Mouse (Mus musculus): ENCODE data around the gene Cdcp1.

Cdcp1 gene

DNA sequence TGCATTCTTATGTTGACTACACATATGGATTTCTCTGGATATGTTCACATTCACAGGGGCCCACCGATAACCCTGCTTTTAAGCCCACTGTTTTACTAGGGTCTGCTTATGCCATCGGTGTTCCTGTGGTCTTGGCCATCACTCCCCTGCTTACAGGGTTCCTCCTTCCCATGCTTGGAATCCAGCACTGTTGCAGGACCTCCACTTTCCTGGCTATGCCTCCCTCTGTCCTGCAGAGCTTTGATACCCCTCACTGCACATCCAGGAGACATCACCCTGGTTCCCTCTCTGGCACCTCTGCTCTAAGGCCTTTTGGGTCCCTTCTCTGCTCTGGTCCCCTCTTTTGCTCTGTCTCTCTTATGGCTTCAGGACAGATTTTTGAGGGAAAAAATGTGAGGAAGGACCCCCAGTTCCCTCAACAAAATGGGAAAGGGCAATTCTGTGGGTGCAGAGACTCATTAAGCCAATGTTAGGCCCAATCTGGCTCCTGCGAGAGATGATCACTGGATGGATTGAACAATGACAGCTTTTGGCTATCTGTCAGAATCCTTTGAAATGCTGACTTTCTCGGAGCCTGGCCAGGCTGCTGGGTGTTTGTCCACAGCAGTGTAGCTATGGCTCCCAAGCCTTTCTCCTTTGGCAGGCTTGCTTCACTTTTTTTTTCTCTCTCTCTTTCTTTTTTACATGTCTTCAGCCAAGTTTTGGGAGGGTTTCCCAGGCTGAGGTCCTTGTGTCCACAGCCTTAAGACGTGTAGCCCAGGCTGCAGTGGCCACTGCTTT lies 65.4 kb downstream of the Cdcp1 start, which contains the start of gene Clec3b:
TSS of gene Clec3b (plus strand) at position 706 of the 780 bp plus-strand sequence.
- no peak for DNase-seq

- no peak for DNase-seq
These were observed 67.4 kb downstream of the Cdcp1 start for GRCm38 (mm10) chr9:123148430-123148829.

- DNase-seq, result no peak
These were observed 75.8 kb downstream of the Cdcp1 start for GRCm38 (mm10) chr9:123139887-123140614.

- DNase-seq, result no peak
These were observed 76.9 kb downstream of the Cdcp1 start for GRCm38 (mm10) chr9:123138891-123139474.

DNA sequence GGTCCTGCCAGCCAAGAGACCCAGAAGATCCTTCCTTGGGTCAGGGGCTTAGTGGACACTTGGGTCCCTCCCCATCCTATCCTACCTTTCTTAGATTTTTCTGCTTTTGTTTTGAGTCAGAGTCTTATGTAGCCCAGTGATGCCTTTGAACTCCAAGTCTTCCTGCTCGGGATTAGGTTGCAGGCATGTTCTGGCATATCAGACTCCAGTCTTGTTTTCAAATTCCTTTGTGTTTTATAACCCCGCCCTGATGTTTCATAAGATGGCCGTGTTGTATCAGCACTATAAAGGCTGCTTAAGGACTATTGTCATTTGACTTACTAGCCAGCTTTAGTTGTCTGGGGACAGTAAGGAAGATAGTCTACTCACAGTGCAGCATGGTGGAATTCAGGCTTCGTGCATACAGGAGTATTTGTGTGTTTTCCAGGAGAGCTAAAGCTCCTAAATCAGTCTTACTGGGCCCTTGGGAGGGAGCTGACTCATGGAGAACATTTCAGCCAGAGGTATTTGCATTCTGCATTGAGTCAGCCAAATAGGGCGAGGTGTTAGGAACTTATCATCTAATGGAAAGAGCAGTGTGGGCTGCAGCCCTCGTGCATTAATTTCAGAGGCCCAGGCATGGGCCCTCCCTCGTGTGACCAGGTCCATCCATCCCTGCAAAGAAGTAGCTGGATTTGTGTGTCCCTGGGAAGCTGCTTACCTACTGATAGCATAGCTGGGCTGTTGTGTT lies 78.7 kb downstream of the Cdcp1 start:
- no peak for DNase-seq

DNA sequence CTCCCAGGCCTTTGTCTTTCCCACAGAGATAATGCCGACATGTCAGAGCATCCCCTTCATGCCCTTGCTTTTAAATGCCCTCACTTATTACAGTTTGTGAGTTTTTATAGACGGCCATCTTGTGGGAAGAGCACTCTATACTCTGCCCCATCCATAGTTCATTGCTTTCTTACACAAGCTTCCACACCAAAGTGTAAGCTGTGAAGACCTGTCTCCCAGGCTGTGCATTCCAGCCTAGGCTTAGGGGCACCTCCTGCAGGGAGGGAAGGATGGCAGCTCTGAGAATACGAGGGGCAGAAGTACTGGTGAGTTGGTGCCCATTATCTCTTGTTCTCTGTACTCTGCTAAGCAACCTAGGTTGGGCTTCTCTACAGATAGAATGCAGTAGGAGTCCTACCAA lies 82.8 kb downstream of the Cdcp1 start:
- DNase-seq, result no peak

DNA sequence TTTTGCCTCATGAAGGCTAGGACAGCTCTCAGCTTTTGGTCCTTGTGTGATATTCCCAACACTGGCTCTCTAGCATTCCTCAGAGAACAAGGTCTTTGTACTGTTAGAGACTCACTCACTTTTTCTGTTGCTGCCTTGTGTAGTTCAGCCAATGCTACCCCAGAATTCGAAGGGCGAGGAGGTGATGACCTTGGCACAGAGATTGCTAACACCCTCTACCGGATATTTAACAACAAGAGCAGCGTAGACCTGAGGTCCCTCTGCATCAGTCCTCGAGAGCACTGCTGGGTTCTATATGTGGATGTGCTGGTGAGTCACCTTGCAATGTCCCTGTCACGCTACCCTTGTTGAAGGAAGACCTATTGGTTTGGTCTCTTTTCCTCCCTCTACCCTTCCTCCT lies 88.2 kb downstream of the Cdcp1 start:
- no peak for DNase-seq

- DNase-seq, result no peak
These were observed 91.3 kb downstream of the Cdcp1 start for GRCm38 (mm10) chr9:123124413-123124981.

DNA sequence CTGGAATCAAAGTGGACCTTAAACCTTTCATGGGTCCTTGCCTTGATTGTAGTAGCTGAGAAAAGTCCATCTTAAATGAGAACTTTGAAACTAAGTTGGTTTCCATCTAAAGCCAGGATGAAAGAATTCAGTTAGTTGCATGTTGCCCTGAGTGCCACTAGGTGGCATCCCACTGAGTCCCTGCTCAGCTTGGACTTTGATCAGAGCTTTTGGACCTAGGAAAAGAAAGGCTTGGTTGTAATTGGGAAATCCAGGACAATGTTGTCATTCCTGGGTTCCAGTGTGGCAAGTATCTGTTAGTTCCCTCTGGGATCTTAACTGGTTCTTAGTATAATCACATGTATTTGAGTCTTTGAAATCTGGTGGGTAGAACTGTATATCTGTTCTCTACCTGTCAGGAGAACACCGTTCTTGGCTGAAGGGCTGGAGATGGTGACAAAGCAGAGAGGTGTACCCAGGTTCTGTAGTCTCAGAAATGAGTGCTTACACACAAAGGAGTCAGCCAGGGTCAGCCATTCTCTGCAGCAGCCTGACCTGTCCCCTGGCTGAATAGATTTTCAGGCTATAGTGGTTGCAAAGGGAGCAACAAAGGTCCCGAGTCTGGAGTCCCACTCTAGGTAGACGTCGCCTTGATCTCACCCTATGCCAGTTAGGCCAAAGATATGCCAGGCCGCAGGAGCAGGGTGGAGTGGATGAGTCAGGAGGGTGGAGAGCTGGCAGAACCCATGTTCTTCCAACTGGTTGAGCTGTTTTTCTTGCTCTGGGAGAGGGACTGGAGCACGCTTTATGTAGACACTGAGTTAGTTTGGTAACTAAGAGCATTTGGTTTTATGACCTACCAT lies 92.0 kb downstream of the Cdcp1 start:
- DNase-seq, result no peak

DNA sequence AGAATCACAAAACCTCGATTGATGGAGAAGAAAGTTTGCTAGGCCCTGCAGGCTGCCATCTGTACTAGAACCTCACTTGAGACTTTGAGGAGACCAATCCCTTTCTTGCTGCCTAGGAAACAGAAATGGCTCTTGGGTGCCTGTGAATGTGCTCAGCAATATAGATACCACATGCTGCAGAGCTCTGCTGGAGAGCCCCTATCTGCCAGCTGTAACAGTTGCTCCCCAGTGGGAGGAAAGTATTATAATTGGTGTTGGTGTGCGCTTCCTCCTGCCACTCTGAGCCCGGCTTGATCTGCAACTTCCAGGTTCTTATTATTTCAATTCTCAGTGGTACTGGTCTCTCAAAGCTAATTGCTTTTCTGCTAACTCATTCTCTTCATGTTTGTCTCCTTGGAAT lies 92.8 kb downstream of the Cdcp1 start:
- DNase-seq, result no peak
